Mouse (Mus musculus): ENCODE measurements around the gene Bfsp2. TPM values are rescaled to one million over a fixed set of nuclear protein-coding genes. Genes with fewer than 3 reads are reported as not detected.

Bfsp2 gene
- polyA plus RNA-seq, 1 experiment: not detected

DNA sequence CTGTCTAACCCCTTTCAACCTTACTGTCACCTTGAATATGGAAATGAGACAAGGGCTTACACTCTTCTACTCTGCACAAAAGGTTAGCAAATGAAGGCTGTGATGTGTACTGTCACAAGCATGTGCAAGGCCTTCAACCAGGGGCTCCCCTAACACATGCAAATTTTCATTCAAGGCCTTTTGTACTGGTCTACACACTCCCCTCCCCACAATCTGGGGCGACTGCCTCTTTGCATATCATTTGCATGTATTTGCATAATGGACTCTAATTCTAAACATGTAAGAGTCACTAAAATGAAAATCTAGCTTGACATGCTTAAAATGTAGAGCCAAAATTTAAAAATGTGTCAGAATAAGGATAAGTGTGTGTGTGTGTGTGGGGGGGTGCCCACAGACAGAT is 24.4 kb upstream of the Bfsp2 start:
- 67% methylated on average over 1 of the region's 1 CpGs for whole genome bisulfite sequencing
- no peak overlapping the region for H3K4me3 ChIP-seq (ENCODE audit: insufficient read depth, low read depth, low read length)
- no peak for TF ChIP-seq CTCF (IDR thresholded peaks at IDR 0.05; ENCODE audit: insufficient read depth, low read depth, low read length)
- TF ChIP-seq POLR2A (IDR thresholded peaks at IDR 0.05; ENCODE audit: insufficient read depth, low read depth, low read length): no peak
- no peak overlapping the region for H3K27ac ChIP-seq (ENCODE audit: insufficient read depth, low read depth, low read length)
- peaks cover 17% of the 10 kb centered on the region for H3K4me1 ChIP-seq (ENCODE audit: control insufficient read depth, insufficient read depth, low read length)

DNA sequence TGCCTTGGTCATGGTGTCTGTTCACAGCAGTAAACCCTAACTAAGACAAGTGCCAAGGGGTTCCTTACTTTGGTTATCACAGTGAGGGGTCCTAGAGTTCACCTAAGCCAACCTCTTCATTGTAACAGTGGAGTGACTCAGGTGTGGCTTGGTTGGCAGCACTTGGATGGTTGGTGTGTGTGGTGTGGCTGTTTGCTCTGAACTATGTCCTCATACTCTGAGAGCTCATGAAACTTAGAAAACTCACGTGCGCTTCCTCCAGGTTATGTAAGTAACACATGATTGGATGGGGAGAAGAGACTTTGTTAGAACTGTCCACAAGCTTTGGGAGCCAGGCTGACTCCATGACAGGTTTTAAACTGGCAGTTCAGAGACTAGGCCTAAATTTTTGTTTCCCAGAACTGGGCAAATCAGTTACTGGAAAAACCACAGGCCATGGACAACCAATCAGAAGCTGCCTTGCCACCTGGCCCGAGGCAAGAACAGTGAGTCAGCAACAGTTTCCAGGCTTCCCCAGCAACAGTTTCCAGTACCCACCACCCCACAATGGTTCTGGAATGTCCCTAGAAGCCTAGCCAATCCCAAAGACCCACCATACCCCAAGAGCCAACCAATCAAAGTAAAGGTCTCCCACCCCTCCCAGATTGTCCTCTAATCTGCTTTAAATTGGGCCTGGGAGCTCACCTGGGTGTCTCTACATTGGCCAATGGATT is 23.5 kb upstream of the Bfsp2 start:
- no peak overlapping the region for H3K4me3 ChIP-seq (ENCODE audit: insufficient read depth, low read depth, low read length)
- H3K27ac ChIP-seq (ENCODE audit: insufficient read depth, low read depth, low read length): no peak overlapping the region
- TF ChIP-seq CTCF (IDR thresholded peaks at IDR 0.05; ENCODE audit: insufficient read depth, low read depth, low read length): no peak
- TF ChIP-seq POLR2A (IDR thresholded peaks at IDR 0.05; ENCODE audit: insufficient read depth, low read depth, low read length): no peak
- 81% methylated on average over 3 of the region's 3 CpGs for WGBS
- H3K4me1 ChIP-seq (ENCODE audit: control insufficient read depth, insufficient read depth, low read length): peaks cover 18% of the 10 kb centered on the region

DNA sequence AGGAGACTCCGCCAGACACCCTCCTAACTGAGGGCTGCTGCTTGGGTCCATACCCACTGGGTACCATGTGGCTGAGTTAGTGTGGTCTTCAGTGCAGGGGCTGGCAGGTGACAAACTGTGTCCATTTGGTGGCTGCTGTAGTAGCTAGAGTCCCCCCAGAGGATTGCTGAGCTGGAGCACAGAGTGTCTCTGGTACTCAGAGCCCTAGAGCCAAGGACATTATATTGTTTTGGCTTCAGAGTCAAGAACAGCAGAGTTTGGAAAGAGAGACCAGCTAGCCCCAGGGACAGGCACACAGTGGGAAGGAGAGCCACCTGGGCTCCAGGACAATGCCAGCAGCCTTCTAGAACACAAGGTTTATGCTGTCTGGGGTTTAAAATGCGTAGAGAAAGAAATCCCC is 22.4 kb upstream of the Bfsp2 start:
- TF ChIP-seq POLR2A (IDR thresholded peaks at IDR 0.05; ENCODE audit: insufficient read depth, low read depth, low read length) (no peak), CTCF (IDR thresholded peaks at IDR 0.05; ENCODE audit: insufficient read depth, low read depth, low read length) (no peak)
- Histone ChIP-seq H3K4me1 (ENCODE audit: control insufficient read depth, insufficient read depth, low read length) (peaks cover 20% of the 10 kb centered on the region), H3K27ac (ENCODE audit: insufficient read depth, low read depth, low read length) (no peak overlapping the region), H3K4me3 (ENCODE audit: insufficient read depth, low read depth, low read length) (no peak overlapping the region)
- 100% methylated on average over 2 of the region's 2 CpGs for WGBS

DNA sequence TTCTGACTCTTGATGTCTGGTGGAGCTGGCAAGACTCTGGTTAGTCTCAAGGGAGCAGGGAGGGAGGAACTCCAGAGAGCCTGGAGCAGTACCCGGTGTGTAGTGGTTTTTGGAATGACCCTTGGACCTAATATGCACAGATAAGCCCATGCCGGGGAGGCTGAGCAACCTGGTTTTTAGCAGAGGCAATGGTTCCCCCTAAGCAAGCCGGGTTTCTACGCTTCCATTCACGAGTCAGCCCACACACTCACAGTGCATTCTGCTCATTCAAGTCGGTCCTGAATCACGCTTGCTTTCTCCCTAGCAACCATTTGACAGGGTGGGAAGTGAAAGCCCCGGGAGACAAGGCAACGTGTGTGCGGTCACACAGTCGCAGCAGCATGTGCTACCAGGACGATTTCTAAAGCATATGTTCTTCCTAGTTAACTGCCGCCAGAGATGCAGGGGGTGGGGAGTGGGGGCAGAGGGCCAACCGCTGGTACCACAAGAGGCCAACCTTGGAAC is 21.7 kb upstream of the Bfsp2 start:
- Histone ChIP-seq H3K27ac (ENCODE audit: insufficient read depth, low read depth, low read length) (no peak overlapping the region), H3K4me3 (ENCODE audit: insufficient read depth, low read depth, low read length) (no peak overlapping the region), H3K4me1 (ENCODE audit: control insufficient read depth, insufficient read depth, low read length) (peaks cover 20% of the 10 kb centered on the region)
- 10% methylated on average over 14 of the region's 14 CpGs for WGBS
- TF ChIP-seq CTCF (IDR thresholded peaks at IDR 0.05; ENCODE audit: insufficient read depth, low read depth, low read length): no peak
- no peak for TF ChIP-seq POLR2A (IDR thresholded peaks at IDR 0.05; ENCODE audit: insufficient read depth, low read depth, low read length)

DNA sequence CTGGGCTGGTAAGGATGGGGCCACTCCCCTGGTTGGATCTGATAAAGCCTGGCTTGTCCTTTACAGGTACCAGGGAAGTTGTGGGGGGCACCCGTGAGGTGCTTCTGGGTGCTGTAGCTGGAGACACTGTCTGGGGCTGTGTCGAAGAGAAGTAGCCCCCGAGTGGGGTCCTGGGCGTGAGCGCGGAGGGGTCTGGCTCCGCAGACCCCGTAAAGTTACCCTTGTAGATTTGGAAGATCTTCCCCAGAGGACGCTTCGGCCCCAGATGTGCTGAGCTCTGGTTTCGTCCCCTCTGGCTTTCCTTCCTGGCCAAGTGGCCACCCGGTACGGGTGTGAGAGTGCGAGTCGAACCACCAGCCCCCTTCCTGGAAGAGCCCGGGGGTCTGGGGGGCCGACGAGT is 19.1 kb upstream of the Bfsp2 start:
- Histone ChIP-seq H3K4me3 (ENCODE audit: insufficient read depth, low read depth, low read length) (no peak overlapping the region), H3K27ac (ENCODE audit: insufficient read depth, low read depth, low read length) (no peak overlapping the region), H3K4me1 (ENCODE audit: control insufficient read depth, insufficient read depth, low read length) (peaks cover 20% of the 10 kb centered on the region)
- WGBS: 96% methylated on average over 18 of the region's 18 CpGs
- TF ChIP-seq CTCF (IDR thresholded peaks at IDR 0.05; ENCODE audit: insufficient read depth, low read depth, low read length) (no peak), POLR2A (IDR thresholded peaks at IDR 0.05; ENCODE audit: insufficient read depth, low read depth, low read length) (no peak)

DNA sequence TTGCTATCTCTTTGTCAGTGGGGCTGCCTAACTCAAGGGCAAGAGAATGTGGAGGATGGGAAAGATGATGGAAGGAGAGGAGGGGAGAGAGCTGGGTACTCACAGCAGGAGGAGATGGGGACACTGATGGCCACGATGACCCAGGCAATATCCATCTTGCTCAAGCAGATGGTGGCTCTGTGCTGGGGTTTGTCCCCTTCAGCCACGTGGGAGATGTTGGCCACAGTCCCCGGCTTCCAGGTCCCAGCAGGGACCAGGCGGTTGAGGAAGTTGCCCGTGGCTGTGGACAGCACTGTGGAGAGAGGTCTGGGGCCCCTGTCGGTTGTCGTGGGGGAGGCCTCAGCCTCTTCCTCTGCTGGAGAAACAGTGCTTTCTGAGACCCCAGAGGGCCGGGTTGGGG is 18.5 kb upstream of the Bfsp2 start:
- WGBS: 77% methylated on average over 8 of the region's 8 CpGs
- Histone ChIP-seq H3K4me3 (ENCODE audit: insufficient read depth, low read depth, low read length) (no peak overlapping the region), H3K27ac (ENCODE audit: insufficient read depth, low read depth, low read length) (no peak overlapping the region), H3K4me1 (ENCODE audit: control insufficient read depth, insufficient read depth, low read length) (peaks cover 20% of the 10 kb centered on the region)
- TF ChIP-seq POLR2A (IDR thresholded peaks at IDR 0.05; ENCODE audit: insufficient read depth, low read depth, low read length) (no peak), CTCF (IDR thresholded peaks at IDR 0.05; ENCODE audit: insufficient read depth, low read depth, low read length) (no peak)

DNA sequence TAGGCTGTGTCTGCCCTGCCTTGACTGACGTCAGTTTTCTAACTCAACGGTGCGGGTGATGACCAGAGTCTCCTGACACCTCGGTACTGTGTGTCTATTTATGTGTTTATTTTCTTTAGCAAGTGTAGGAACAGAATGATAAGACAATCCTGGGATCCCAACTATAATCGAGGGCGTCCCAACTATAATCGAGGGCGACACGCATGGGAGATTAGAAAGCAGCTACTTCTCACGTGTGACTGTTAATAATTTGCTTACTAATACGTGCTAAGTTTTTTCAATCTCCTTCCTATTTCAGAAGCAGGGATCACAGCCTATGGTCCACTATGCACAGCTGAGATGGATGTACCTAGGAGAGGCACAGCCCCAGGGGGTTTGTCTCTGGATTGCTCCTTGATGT is 15.2 kb upstream of the Bfsp2 start:
- TF ChIP-seq CTCF (IDR thresholded peaks at IDR 0.05; ENCODE audit: insufficient read depth, low read depth, low read length) (no peak), POLR2A (IDR thresholded peaks at IDR 0.05; ENCODE audit: insufficient read depth, low read depth, low read length) (no peak)
- Histone ChIP-seq H3K4me1 (ENCODE audit: control insufficient read depth, insufficient read depth, low read length) (peaks cover 3% of the 10 kb centered on the region; the same call in 1 of the 2 replicates), H3K4me3 (ENCODE audit: insufficient read depth, low read depth, low read length) (no peak overlapping the region), H3K27ac (ENCODE audit: insufficient read depth, low read depth, low read length) (no peak overlapping the region)
- WGBS: 91% methylated on average over 11 of the region's 11 CpGs

DNA sequence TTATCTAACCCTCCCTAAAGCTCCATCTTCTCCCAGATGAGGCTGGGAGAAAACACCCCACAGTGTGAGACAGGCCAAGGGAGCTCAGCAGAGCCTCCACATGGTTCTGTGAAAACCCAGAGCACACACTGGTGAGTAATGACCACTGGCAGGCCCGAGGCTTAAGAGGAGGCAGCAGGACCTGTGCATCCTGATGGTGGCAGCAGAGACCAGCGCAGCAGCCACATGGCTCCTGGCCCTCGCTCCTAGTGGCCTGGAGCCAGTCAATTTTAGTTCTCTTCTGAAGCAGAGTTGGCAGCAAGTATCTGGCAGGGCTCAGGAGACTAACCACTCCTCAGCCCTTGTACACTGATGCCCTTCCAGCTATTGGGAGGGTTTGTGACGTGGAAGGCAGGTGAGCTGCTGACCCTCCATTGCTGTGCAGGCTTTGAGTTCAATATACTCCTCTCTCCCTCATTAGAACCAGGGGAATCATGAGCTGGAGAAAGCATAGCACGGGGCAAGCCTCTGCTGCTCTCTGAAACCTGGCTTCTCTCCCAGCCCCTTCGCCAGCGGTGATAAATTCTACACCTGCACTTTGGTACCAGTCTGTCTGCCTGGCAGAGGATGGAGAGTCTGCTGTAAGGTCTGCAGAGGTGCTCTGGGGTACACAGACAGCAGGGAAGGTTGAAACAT is 14.3 kb upstream of the Bfsp2 start:
- H3K27ac ChIP-seq (ENCODE audit: insufficient read depth, low read depth, low read length): no peak overlapping the region
- WGBS: 20% methylated on average over 7 of the region's 7 CpGs
- TF ChIP-seq CTCF (IDR thresholded peaks at IDR 0.05; ENCODE audit: insufficient read depth, low read depth, low read length): peak; percentile 94
- TF ChIP-seq POLR2A (IDR thresholded peaks at IDR 0.05; ENCODE audit: insufficient read depth, low read depth, low read length): no peak
- H3K4me1 ChIP-seq (ENCODE audit: control insufficient read depth, insufficient read depth, low read length): peaks cover 3% of the 10 kb centered on the region; the same call in 1 of the 2 replicates
- H3K4me3 ChIP-seq (ENCODE audit: insufficient read depth, low read depth, low read length): no peak overlapping the region

DNA sequence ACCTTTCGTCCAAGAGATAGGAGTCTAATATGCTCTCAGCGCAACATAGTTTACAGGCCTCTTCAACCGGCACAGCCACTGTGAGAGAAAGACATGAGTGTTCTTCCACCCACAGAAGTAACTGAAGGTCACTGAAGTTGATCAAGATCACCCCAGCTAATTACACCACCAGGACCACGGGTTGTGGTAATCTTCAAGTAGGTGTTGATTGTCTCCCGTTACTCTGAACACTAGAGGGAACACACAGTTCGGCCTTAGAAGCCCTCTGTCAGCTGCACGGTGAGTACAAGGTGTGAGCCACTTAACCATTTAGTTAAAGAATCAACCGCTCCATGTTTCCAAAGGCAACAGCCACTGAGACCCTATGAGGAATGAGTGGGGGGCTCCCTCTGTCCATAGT is 11.8 kb upstream of the Bfsp2 start:
- 91% methylated on average over 8 of the region's 8 CpGs for WGBS
- Histone ChIP-seq H3K27ac (ENCODE audit: insufficient read depth, low read depth, low read length) (no peak overlapping the region), H3K4me3 (ENCODE audit: insufficient read depth, low read depth, low read length) (no peak overlapping the region), H3K4me1 (ENCODE audit: control insufficient read depth, insufficient read depth, low read length) (no peaks in the 10 kb centered on the region; the same call in 1 of the 2 replicates)
- TF ChIP-seq POLR2A (IDR thresholded peaks at IDR 0.05; ENCODE audit: insufficient read depth, low read depth, low read length): no peak
- TF ChIP-seq CTCF (IDR thresholded peaks at IDR 0.05; ENCODE audit: insufficient read depth, low read depth, low read length): no peak
